Mouse (Mus musculus): ENCODE measurements around the gene E330017A01Rik.

GRCm38 (mm10) chr16:58685548-58686537, 47.3 kb upstream of the E330017A01Rik start:
- TF ChIP-seq CTCF (IDR thresholded peaks at IDR 0.05; ENCODE audit: low read depth, low read length) (no peak), POLR2A (IDR thresholded peaks at IDR 0.05; ENCODE audit: extremely low read depth, insufficient read depth, low read length) (no peak)

Data from liver, adult 2 months (tissue).